Mouse (Mus musculus) kidney, adult 2 months (tissue): Measurements from ENCODE around the gene C330021F23Rik. TPM values are rescaled to one million over a fixed set of nuclear protein-coding genes. Genes with fewer than 3 reads are reported as not detected.

Experiments used
- DNase-seq: peaks from one replicate; pipeline ENCODE4 v3.0.0; 2021
- H3K27ac ChIP-seq: fragments of 200-500 bp; 2 replicates; pipeline ENCODE4 v1.5.1; 2012; ENCODE audit warnings: low read depth, low read length, control low read depth, inconsistent platforms; ENCODE audit not compliant: insufficient read depth
- H3K27me3 ChIP-seq: fragments of 200-500 bp; replicated peaks from 2 replicates; pipeline ENCODE4 v1.6.1; 2012; ENCODE audit warnings: mild to moderate bottlenecking, moderate library complexity, low read length, inconsistent platforms; ENCODE audit not compliant: control insufficient read depth, insufficient read depth
- H3K36me3 ChIP-seq: fragments of 200-500 bp; 2 replicates; pipeline ENCODE4 v1.6.1; 2012; ENCODE audit warnings: mild to moderate bottlenecking, moderate library complexity, low read length, inconsistent platforms; ENCODE audit not compliant: control insufficient read depth, insufficient read depth
- H3K4me1 ChIP-seq: fragments of 200-500 bp; 2 replicates; pipeline ENCODE4 v1.6.1; 2011; ENCODE audit warnings: low read length; ENCODE audit not compliant: control insufficient read depth, insufficient read depth
- H3K4me3 ChIP-seq: fragments of 200-500 bp; 2 replicates; pipeline ENCODE4 v1.5.1; 2011; ENCODE audit warnings: mild to moderate bottlenecking, low read depth, low read length, control low read depth; ENCODE audit not compliant: insufficient read depth
- CTCF ChIP-seq: fragments of 200-500 bp; conservative IDR thresholded peaks from 2 replicates; pipeline ENCODE4 v1.5.1; 2011; ENCODE audit warnings: low read depth, mild to moderate bottlenecking, control low read depth, low read length, moderate library complexity, mixed read lengths; ENCODE audit not compliant: insufficient read depth, insufficient read length
- POLR2A ChIP-seq: fragments of 200-500 bp; IDR thresholded peaks from one replicate; pipeline ENCODE4 v1.6.1; 2011; ENCODE audit warnings: low read depth, low read length, control low read depth
- WGBS: fragments of 180-500 bp; shearing (Covaris S2); methylation state at CpG from one replicate; pipeline ENCODE4 v1.1.7; 2018; 5-methylcytosine and 5-hydroxymethylcytosine counted together
- polyA plus RNA-seq: library from polyadenylated mRNA; depleted of rRNA; stranded (reverse); fragments of >200 nt; gene quantifications from 2 replicates; pipeline ENCODE4 v1.2.3, GENCODE M21; 2012

Gene C330021F23Rik
- polyA plus RNA-seq, 1 experiment: 6.4 TPM

- Histone ChIP-seq H3K27me3 (no peaks in the 10 kb centered on the region), H3K36me3 (no peaks in the 10 kb centered on the region), H3K4me1 (peaks cover under 1% of the 10 kb centered on the region; the same call in 1 of the 2 replicates), H3K4me3 (peak overlapping the region; percentile 85), H3K27ac (peak overlapping the region; percentile 72)
- DNase-seq: peak; percentile 12
- WGBS: 6% methylated on average over 11 of the region's 11 CpGs
- no peak for TF ChIP-seq CTCF
- TF ChIP-seq POLR2A: no peak
Observed at GRCm38 (mm10) chr8:3588258-3588633, 20.5 kb downstream of the C330021F23Rik start.

- no peak overlapping the region for H3K27ac ChIP-seq
- WGBS: 54% methylated on average over 3 of the region's 3 CpGs
Observed at GRCm38 (mm10) chr8:3593470-3593869, 25.7 kb downstream of the C330021F23Rik start.

GRCm38 (mm10) chr8:3594466-3594865 is 26.7 kb downstream of the C330021F23Rik start:
- Histone ChIP-seq H3K4me1 (peaks cover 14% of the 10 kb centered on the region), H3K27me3 (no peaks in the 10 kb centered on the region), H3K36me3 (no peaks in the 10 kb centered on the region), H3K27ac (no peak overlapping the region), H3K4me3 (no peak overlapping the region)
- WGBS: 79% methylated on average over 2 of the region's 2 CpGs
- no peak for DNase-seq
- TF ChIP-seq CTCF: no peak
- TF ChIP-seq POLR2A: no peak

More at GRCm38 (mm10) chr8:3593470-3593869, 25.7 kb downstream of the C330021F23Rik start:
- TF ChIP-seq POLR2A (no peak), CTCF (no peak)
- peaks cover 14% of the 10 kb centered on the region for H3K4me1 ChIP-seq
- peak; percentile 66 for DNase-seq
- no peak overlapping the region for H3K4me3 ChIP-seq
- H3K36me3 ChIP-seq: no peaks in the 10 kb centered on the region
- no peaks in the 10 kb centered on the region for H3K27me3 ChIP-seq

- Histone ChIP-seq H3K27me3 (no peaks in the 10 kb centered on the region), H3K4me1 (peaks cover 14% of the 10 kb centered on the region), H3K27ac (no peak overlapping the region), H3K4me3 (no peak overlapping the region), H3K36me3 (peaks cover 2% of the 10 kb centered on the region; the same call in 1 of the 2 replicates)
- 63% methylated on average over 3 of the region's 3 CpGs for WGBS
- TF ChIP-seq POLR2A: no peak
- no peak for TF ChIP-seq CTCF
- no peak for DNase-seq
Observed at GRCm38 (mm10) chr8:3598054-3598453, 30.3 kb downstream of the C330021F23Rik start.

GRCm38 (mm10) chr8:3599219-3599618 is 31.4 kb downstream of the C330021F23Rik start:
- no peak overlapping the region for H3K27ac ChIP-seq
- no peaks in the 10 kb centered on the region for H3K27me3 ChIP-seq
- no peak overlapping the region for H3K4me3 ChIP-seq
- H3K36me3 ChIP-seq: peaks cover 2% of the 10 kb centered on the region; the same call in 1 of the 2 replicates
- peaks cover 5% of the 10 kb centered on the region for H3K4me1 ChIP-seq
- TF ChIP-seq POLR2A: no peak
- DNase-seq: no peak
- 75% methylated on average over 1 of the region's 1 CpGs for WGBS

- peaks cover 2% of the 10 kb centered on the region; the same call in 1 of the 2 replicates for H3K36me3 ChIP-seq
Observed at GRCm38 (mm10) chr8:3600401-3600800, 32.6 kb downstream of the C330021F23Rik start.

GRCm38 (mm10) chr8:3603439-3603838 is 35.6 kb downstream of the C330021F23Rik start:
- DNase-seq: no peak
- Histone ChIP-seq H3K4me3 (no peak overlapping the region), H3K27ac (no peak overlapping the region), H3K36me3 (peaks cover 2% of the 10 kb centered on the region; the same call in 1 of the 2 replicates), H3K27me3 (no peaks in the 10 kb centered on the region), H3K4me1 (no peaks in the 10 kb centered on the region)
- 69% methylated on average over 13 of the region's 13 CpGs for WGBS
- TF ChIP-seq POLR2A (no peak), CTCF (no peak)

More at GRCm38 (mm10) chr8:3600401-3600800, 32.6 kb downstream of the C330021F23Rik start:
- no peak for TF ChIP-seq CTCF
- no peak for TF ChIP-seq POLR2A
- WGBS: 66% methylated on average over 6 of the region's 6 CpGs
- DNase-seq: peak; percentile 57
- H3K4me1 ChIP-seq: no peaks in the 10 kb centered on the region
- no peaks in the 10 kb centered on the region for H3K27me3 ChIP-seq
- H3K27ac ChIP-seq: no peak overlapping the region
- no peak overlapping the region for H3K4me3 ChIP-seq
